Mouse (Mus musculus): Measurements from ENCODE around the gene H2al1m.
"Not testable (repeated sequence)": the region's sequence is repeated elsewhere in the genome, so short reads cannot be mapped to it uniquely, and the experiment has no call there.

The H2al1m gene

DNA sequence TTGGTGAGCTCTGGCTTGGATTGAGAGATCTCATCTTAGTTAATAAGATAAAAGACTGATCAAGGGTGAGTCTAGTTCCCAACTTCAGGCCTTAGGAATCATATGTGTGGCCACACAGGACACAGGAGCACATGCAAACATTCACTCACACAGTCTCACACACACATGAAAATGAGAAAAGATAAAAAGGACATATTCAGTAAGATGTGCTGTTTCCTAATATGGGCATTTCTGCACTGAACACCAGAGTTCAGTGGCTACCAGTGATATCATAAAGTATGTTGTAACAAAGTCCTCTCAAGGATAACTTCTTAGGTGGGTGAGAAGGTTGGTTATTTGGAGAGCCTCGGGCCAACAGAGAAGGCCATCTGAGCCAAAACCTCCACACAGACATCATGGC, at the start of gene H2al1m:
Gene H2al1m, plus strand, starts transcription at position 301 of the 400 bp plus-strand sequence.
- DNase-seq: not testable (repeated sequence)

DNA sequence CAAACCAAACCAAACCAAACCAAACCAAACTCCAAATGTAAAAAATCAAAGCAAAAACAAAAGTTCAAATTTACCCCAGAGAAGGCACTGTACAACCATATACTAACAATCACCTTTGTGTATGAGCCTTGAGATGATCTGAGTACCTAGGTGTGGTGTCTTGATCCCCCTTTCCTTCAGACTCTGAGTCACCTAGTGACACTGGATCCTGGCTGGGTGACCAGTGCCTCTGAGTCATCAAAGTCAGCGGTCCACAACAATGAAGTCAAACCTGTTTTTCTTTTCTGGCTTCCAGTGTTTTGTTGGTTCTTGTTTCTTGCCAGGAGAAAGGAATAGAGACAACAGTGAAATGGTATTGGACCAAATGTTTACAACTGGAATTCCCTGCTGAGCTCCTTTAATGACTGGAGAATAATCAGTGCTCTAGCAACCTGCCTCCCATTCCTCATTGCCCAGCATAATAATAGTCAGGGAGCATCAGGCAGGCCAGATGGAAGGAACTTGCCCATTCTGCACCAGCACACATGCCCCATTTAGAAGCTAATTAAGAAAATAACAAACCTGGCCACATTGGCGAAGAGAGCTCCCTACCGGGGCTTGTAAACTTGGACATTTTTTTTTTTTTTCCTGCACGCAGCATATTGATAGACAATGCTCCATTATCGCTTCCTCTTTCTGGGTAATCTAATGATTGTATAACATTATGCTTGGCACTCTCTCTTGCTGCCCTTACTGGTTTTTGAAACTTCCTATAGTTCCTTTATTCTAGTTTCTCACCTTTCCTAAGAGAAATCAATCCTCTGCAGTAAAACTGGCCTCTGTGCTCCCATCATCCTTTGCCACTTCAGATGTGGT, 42.6 kb upstream of the H2al1m start:
- no peak for DNase-seq

DNA sequence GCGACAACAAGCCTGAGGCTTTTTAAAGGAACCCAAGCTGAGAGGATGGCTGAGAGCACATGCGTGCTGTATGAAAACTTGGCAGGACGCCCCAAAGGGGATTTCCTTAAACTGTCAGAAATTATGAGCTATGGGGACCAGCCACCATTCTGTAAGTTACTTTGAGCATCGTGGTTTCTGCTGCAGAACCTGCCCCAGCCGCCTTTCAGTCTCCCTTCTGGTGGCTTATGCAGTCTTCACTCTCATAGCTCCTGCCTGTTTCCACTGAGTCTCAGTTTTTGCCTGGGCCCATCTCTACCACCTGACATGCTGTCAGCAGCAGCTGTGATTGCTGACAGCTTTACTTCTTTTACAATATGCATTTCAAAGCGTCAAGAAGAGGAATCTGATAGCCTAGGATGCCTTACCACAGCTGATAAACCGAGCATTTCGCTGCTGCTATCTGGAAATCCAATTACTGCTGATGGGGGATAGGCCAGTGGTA, 40.1 kb upstream of the H2al1m start:
- peak; percentile 12 for DNase-seq

DNA sequence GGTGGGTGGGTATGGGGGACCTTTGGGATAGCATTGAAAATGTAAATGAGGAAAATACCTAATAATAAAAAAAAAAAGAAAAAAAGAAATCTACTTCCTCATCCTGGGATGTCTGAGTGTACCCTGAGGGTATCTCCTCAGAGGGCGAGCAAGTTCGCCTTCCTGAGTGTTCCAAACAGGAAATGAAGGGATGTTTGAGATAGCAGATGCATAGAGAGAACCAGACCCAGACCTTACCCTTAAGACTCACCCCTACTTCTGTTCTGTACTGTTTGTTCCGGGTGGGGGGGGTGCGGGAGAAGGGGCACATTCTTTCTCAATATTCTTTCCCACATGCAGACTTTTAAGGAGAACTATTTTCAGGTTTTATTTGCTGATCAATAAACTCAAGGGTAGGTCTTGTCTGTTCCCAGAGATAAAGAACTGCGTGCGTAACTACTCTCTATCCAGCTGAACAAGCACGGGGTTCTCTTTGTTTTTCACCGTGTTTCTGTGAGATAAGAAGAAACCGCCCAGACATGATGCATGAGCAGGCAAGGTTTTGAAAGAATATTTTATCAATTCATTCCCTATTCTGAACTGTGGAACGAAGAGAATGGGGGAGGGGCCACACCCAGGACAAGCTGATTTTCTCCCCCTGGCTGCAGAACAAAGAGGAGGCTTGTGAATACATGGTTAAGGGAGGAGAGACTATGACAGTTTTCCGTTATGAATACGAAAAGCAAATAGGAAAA, 38.8 kb upstream of the H2al1m start:
- peak; percentile 79 for DNase-seq

DNA sequence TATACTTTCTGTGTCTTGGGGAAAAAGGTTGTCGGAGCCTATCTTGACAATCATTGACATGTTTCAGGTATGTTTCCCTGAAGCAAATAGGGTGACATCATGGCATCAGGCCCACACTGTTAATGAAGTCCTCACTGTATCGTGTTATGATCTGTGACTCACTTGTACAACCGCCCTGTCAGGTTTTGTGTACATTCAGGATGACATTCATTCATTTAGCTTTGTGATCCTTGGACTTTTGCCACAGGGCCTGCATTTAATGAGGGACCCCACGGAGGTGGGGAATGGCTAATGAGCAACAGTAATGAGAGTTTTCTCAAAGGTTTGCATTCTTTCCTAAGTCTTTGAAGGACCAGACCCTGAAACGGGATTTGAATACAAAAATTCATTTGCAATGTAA, 34.7 kb upstream of the H2al1m start:
- no peak for DNase-seq

DNA sequence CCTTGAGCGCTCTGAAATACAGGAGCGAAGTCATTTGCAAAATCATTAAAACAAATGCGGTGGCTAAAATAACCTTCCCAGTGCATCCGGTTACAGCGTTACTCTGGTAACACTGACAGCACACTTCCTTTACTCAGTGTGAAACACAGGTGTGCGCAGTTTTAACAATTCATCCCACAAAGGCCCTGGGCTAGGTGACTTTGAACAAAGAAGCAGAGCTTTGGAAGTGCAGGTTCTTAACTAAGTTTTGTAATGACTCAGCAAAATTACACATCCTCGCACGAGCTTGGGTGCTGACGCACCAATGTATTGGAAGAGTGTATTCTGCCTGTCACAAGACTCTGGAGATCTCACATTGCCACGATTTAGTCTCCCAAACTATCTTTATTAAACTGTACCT, 29.6 kb upstream of the H2al1m start:
- peak; percentile 52 for DNase-seq

DNA sequence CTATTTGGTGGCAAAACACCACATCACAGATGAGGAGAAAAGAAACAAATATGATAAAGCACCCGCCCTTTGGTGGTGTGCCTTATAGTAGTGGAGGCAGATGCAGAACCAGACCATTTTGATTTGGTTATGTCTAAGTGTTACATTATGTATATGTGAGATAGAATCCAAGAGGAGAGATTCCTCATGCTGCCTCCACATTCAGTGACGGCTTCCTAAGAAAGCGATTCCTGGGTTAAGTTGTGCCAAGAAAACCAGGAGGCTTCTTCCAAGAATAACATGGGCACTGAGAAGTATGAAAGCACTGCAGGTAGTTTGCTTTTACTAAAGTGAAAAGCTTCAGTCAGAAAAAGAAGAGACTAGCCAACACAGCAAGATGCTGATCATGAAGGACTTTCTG, 28.7 kb upstream of the H2al1m start:
- DNase-seq: no peak

DNA sequence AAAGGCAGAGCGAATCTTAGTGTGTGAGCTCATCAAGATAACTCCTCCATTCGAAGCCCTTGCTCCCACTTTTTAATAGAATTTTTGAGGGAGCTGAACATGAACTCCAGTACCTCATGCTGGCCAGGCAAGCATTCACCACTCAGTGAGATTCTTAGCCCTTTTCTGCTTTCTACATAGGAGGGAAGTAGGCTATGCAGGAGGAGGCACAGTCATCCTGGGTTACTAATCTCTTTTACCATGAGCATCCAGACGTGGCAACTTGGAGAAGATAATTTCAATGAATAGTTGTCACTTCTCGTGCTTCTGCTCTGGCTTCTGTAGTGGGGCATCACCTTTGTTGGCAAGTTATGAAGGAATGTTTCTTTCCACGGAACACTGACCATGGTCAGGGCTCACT, 26.8 kb upstream of the H2al1m start, which contains the start of gene Gm14862:
Gene Gm14862, minus strand, starts transcription at position 134 of the 400 bp plus-strand sequence.
- peak; percentile 39 for DNase-seq

DNA sequence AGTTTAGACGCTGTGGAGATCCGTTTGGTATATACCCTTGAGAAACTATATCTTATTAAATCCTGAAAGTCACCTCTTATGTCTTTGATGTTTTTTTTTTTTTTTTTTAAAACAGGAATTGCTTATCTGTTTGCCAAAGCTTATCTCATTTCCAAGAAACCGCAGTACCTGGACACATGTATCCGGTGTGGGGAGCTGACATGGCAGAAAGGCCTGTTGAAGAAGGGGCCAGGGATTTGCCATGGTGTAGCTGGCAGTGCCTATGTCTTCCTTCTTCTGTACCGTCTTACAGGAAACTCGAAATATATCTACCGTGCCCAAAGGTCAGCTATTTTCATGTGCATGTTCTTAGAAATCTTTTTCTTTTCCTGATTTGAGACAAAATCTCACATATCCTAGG, 25.7 kb upstream of the H2al1m start:
- peak; percentile 55 for DNase-seq

DNA sequence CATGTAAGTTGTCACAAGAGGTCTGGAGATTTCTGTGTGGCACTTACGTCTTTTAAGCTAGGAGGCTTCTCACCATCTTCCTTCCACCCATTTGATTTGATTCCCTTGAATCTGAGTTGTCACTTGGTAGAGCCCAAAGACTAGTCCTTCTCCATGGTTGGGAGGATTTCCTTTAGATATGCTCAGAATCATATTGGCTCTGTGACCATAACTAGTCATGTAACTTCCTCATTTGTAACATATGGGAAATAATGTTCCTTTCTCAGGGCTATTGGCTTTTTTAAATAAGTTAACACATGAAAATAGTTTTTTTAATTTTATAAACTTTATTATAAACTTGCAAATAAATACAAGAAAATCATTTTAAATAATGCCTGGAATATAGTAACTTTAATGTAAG, 24.3 kb upstream of the H2al1m start:
- DNase-seq: no peak

DNA sequence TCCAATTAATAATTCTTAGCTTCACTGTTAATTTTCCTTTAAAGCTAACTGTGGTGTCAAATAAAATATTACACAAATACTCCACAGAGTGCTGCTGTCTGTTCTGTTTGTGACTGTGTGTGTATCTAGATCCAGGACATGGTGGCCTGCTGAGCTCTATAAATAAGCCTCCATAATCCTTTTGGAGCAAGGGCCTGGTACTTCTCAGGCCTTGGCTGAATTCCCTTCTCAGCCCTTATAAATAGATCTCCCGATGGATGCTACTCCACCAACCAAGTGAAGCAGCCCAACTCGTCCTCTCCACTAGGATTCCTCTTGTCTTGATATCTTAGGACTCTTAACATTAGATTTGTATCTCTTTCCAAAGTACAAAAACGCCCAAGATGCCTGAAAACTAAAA, 12.5 kb upstream of the H2al1m start:
- DNase-seq: no peak

DNA sequence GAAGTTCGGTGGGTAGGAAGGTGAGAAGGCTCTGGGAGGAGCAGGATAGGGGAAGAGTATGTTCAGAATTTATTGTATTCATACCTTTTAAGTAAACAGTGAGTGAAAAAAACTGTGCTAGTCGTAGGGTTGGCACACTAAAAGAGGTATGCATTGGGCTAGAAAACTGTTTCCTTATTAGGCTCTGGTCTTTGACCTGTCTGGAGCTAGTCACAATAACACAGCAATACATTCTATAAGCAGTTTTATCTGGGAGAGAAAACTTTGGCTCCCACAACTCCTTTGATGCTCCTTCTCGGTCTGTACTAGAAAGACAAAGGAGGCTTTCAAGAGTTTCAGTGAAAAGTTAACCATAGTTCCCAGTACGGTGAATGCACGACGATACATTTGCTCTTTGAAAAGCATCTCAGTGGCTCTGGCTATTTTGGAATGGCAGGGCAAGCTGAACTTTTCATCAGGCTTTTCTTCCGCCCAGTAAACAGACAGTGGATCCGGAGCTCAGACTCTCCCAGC, 11.6 kb upstream of the H2al1m start:
- DNase-seq: no peak

DNA sequence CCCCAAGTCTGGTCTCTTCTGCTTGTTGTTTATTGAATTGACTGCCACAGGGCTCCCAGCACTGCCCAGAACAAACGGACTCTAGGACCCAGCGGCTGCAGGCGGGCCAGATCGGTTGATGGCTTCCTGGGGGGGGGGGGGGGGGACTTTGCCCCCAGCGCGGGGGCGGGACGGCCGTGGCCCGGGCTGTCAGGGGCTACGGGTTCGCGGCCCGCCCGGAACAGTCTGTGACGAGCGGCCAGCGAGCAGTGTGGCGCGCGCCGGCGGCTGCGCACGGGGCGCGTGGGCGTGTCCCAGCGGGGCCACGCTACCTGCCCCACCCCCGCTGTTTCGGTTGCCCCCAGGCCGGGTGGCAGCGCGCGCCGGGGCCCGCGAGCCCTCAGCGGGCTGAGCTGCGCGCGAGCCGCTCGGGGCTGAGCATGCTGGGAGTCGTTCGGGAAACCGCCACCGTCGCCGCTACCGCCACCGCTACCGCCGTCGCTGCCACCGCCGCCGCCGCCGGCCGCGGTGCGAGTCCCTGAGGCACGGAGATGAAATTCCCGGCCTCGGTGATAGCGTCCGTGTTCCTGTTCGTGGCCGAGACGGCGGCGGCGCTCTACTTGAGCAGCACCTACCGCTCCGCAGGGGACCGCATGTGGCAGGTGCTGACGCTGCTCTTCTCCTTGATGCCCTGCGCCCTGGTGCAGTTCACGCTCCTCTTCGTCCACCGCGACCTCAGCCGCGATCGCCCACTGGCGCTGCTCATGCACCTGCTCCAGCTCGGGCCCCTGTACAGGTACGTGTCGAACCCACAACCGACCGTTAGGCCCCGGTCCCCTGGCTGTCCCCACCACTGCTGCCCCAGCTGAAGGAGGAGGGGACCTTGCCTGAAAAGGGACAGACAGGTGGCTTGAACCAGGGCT, 10.9 kb upstream of the H2al1m start, which contains the start of gene Xk:
Gene Xk, plus strand, starts transcription at position 297 of the 902 bp plus-strand sequence.
- peak; percentile 86 for DNase-seq

DNA sequence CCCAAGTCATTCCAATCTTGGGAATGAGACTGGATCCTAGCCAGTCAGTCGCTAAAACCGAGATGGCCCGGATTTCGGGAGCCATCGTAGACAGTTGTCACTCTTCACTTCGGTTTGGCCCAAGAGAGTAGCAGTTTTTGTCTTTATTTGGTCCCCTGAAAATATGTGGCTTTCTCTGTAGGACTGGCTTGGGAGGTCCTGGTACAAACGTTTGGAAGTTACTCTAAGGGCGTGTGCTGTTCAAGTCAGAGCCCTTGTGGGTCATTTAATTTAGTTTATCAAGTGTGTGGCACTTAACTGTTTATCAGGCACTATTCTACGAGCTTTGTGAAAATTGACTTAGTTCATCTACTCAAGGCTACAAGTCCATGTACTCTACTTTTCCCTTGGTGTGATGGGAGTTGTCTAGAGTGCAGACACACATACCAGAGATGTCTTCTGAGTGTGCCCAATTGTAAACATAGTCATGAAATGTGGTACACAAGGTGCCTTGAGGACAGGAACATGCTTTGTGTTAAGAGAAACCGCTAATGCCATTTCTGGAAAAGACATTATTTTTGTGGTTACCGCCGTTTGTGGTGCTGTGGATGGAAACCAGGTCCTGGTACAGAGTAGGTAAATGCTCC, 10.1 kb upstream of the H2al1m start:
- no peak for DNase-seq

DNA sequence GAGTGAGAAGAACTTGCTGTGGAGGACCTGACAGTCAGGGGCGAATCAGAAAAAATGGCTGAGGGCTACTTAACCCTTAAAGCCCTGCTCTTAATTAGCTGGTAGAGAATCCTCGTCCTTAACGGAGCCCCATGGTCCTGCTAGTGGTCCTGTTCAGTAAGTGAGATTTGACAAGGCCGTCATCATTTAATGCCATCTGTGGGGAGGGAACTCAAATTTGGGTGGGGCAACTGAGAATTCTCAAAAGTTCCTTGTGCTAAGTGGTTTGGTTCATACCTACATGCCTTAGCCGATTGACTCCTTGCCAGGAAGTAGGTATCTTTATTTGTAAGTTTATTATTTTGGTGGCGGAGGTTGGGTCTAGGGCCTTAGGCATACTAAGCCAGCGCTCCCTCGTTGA, 9.2 kb upstream of the H2al1m start:
- DNase-seq: peak; percentile 58

DNA sequence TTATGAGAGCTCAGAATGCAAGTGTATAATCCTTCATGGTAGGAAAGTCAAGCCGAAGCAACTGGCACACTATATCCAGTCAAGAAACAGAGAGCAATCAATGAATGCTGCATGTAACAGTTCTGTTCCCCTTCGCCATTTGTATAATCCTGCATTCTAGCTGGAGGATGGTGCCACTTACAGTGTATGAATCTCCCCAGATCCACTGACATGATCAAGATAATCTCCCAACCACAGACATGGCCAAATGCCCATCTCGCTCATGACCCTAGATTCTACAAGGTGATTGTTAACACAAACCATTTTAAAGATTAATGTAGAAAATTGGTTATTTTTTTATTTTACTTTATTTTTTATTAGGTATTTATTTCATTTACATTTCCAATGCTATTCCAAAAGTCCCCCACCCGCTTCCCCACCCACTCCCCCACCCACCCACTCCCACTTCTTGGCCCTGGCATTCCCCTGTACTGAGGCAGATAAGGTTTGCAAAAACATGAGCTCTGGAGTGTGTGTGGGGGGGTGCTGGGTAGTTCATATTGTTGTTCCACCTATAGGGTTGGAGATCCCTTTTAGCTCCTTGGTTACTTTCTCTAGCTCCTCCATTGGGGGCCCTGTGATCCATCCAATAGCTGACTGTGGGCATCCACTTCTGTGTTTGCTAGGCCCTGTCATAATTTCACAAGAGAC, 9.7 kb downstream of the H2al1m start:
- peak; percentile 31 for DNase-seq

DNA sequence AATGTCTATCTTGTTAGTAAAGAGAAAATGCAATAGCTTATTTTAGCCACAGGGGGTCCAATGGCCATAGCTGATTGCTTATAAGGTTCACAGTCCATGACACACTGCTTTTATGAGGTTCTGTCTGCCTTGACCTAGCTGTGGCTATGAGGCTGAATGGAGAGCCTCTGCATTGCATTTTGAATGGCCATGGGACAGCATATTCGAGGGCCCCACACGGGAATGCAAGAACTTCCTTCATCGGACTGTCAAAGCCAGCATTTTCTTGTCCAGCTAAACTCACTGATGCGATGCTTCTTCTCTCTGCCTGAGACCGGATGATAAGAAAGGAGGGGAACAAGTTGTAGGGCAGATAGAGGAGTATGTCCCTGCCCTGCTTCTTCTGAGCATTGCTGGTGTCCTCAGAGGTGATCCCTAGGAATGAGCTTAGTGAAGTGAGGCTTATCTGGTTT, 14.9 kb downstream of the H2al1m start:
- peak; percentile 65 for DNase-seq

DNA sequence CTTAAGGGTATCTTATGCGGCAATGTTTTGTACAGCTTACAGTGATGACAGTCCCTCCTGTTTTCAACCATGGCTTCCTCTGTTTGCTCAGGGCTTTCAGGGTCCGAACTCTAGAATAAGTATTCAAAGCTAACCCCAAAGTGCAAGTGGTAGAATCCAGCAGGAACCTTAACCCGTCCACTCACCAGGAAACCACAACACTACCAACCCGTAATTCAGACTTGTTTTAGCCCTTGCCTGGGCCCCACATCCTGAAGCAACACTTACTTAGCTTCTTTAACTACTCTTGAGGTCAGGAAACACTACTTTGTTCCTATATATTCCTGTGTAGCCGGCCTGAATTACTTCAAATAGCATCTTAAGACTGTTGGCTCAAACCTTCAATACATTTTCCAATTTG, 19.2 kb downstream of the H2al1m start:
- DNase-seq: no peak

DNA sequence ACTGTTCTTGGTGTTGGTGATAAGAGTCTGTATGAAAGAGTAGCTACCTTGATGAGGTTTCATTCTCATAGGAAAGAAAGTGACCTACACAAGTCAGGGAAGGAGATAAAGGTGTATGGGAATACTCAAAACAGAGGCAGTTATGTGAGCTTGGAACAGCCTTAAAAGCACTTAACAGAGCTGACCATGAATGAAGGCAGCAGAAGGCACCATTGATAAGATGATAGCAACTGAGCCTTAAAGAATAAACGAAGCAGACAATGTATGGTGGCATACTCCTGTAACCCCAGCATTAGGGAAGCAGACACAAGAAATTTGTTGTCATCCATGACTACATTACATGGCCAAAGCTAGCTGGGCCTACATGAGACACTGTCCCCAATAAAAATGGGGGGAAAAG, 19.9 kb downstream of the H2al1m start:
- no peak for DNase-seq

DNA sequence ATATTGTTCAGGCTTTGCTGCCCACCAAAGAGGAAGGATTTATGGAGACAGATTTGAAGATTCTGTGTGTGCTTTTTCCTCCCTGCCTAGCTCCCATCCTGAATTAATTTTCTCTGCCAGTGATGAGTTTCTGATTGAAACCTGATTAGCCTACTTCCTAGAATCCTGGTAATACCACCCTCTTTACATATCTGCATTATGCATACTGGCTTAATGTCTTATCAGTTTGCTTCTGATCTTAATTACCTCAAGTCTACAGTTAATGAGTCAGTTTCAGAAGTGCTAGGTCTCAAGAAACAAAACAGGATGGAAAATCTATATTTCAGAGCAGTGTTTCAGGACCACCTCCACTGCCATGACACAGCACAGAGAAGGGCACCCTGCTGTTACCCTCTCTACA, 32.9 kb downstream of the H2al1m start:
- not testable (repeated sequence) for DNase-seq

DNA sequence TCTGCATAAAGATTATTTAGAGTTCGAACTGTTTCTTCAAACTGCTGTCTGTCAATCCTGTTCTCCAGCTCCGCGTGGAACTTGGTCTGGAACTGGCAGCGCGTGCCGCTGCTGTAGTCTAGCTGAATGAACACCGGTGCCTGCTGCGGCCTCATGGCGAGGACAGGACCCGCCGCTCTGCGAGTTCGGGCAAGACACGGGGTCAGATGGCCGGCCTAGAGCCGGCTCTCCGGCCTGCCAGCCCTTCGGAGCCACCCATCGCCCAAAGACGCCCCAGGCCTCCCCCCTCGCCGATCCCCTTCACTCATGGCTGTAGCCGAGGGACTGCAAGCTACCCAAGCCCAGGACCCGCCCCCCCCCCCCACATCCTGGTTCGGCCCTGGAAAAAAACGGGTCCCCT, 44.4 kb downstream of the H2al1m start:
- DNase-seq: not testable (repeated sequence)

All from liver (tissue).